Mouse (Mus musculus) liver, embryonic 14.5 days (tissue): ENCODE measurements at regions not wholly inside any gene's neighbourhood (a gene's known extent, or its start where the extent isn't known, plus 50 kb on each side); places are given as distances from the start of the nearest gene placed in this dataset.

Source experiments
- ATAC-seq: fragments of 200-750 bp; cut with Nextera tagmentation; 2 replicates; pipeline ENCODE4 v1.8.0; 2017; ENCODE audit warnings: moderate number of reproducible peaks, mild to moderate bottlenecking, moderate library complexity; ENCODE audit not compliant: insufficient read depth
- DNase-seq, 3 experiments: peaks; one replicate each; pipeline ENCODE4 v3.0.0-alpha.2; 2012 to 2013; ENCODE audit warnings: low read depth in 3 of 3, low spot score in 3 of 3
- H3K27ac ChIP-seq: fragments of 300-500 bp; sonication (generic); 2 replicates; pipeline ENCODE4 v1.5.1; 2014; ENCODE audit warnings: moderate library complexity, mild to moderate bottlenecking, control low read depth, inconsistent platforms
- H3K27me3 ChIP-seq: fragments of 300-500 bp; sonication (generic); 2 replicates; pipeline ENCODE4 v1.6.1; 2014; ENCODE audit warnings: mild to moderate bottlenecking, low read length, moderate library complexity; ENCODE audit not compliant: control insufficient read depth, insufficient read depth
- H3K36me3 ChIP-seq: fragments of 300-500 bp; sonication (generic); replicated peaks from 2 replicates; pipeline ENCODE4 v1.6.1; 2014; ENCODE audit warnings: low read depth; ENCODE audit not compliant: control insufficient read depth, insufficient read depth
- H3K4me1 ChIP-seq, 2 experiments: fragments of 200-500 bp in 1 of 2; fragments of 300-500 bp in 1 of 2; sonication (generic) in 1 of 2; replicated peaks; 2 replicates each; pipeline ENCODE4 v1.6.1; 2012 to 2014; ENCODE audit warnings: antibody characterized with exemption in 1 of 2, inconsistent platforms in 1 of 2, low read length in 1 of 2; ENCODE audit not compliant: control insufficient read depth in 2 of 2, insufficient read depth in 2 of 2
- H3K4me2 ChIP-seq: fragments of 300-500 bp; sonication (generic); 2 replicates; pipeline ENCODE4 v1.6.1; 2014; ENCODE audit warnings: low read depth, mild to moderate bottlenecking, control low read depth, moderate library complexity
- H3K4me3 ChIP-seq, 2 experiments: fragments of 200-500 bp in 1 of 2; fragments of 300-500 bp in 1 of 2; sonication (generic) in 1 of 2; 2 replicates each; pipeline ENCODE4 v1.5.1; 2012 to 2014; ENCODE audit warnings: low read depth in 2 of 2, low read length in 2 of 2, mild to moderate bottlenecking in 2 of 2, control low read depth in 1 of 2, inconsistent platforms in 1 of 2, moderate library complexity in 1 of 2; ENCODE audit not compliant: insufficient read depth in 1 of 2
- H3K9ac ChIP-seq: fragments of 300-500 bp; sonication (generic); replicated peaks from 2 replicates; pipeline ENCODE4 v1.6.1; 2014; ENCODE audit warnings: mild to moderate bottlenecking, control low read depth, moderate library complexity
- H3K9me3 ChIP-seq: fragments of 300-500 bp; sonication (generic); 2 replicates; pipeline ENCODE4 v1.6.1; 2016; ENCODE audit warnings: low read length, mixed read lengths; ENCODE audit not compliant: control insufficient read depth
- CTCF ChIP-seq: IDR thresholded peaks from 2 replicates; pipeline ENCODE4 v1.5.1; 2016; ENCODE audit warnings: antibody characterized with exemption, low read depth, control low read depth
- EP300 ChIP-seq: IDR thresholded peaks from 2 replicates; pipeline ENCODE4 v1.6.1; 2016; ENCODE audit warnings: antibody characterized with exemption, low read depth
- WGBS: fragments of 180-500 bp; shearing (Covaris S2); extraction: QIAGEN DNeasy Blood & Tissue Kit; methylation state at CpG from one replicate; pipeline ENCODE4 v1.1.7; 2014; ENCODE audit not compliant: insufficient replicate concordance; 5-methylcytosine and 5-hydroxymethylcytosine counted together

- no peak for TF ChIP-seq CTCF
- Histone ChIP-seq H3K9me3 (no peaks in the 10 kb centered on the region), H3K9ac (no peak overlapping the region), H3K27me3 (no peaks in the 10 kb centered on the region), H3K4me3 (no peak overlapping the region), H3K4me1 (no peaks in the 10 kb centered on the region), H3K4me2 (no peak overlapping the region), H3K36me3 (no peaks in the 10 kb centered on the region), H3K27ac (no peak overlapping the region)
- DNase-seq: peak in 1 of 3 experiments; percentile 1
- ATAC-seq: no peak
Measured at GRCm38 (mm10) chr1:81718233-81718632, 514.7 kb upstream of the Gm9747 start.

- no peak overlapping the region for H3K27ac ChIP-seq
- no peak for ATAC-seq
- 48% methylated on average over 2 of the region's 2 CpGs for WGBS
- TF ChIP-seq EP300 (no peak), CTCF (no peak)
- H3K4me1 ChIP-seq: no peaks in the 10 kb centered on the region
- no peaks in the 10 kb centered on the region for H3K27me3 ChIP-seq
- H3K4me3 ChIP-seq: no peak overlapping the region
- H3K9ac ChIP-seq: no peak overlapping the region
- H3K9me3 ChIP-seq: no peaks in the 10 kb centered on the region
- no peak for DNase-seq
- H3K36me3 ChIP-seq: no peaks in the 10 kb centered on the region
- H3K4me2 ChIP-seq: no peak overlapping the region
Measured at GRCm38 (mm10) chr1:81724859-81725258, 508.1 kb upstream of the Gm9747 start.

GRCm38 (mm10) chr1:81726268-81727132 is 506.4 kb upstream of the Gm9747 start:
- Histone ChIP-seq H3K4me1 (no peaks in the 10 kb centered on the region), H3K9ac (no peak overlapping the region), H3K27ac (no peak overlapping the region), H3K4me2 (no peak overlapping the region), H3K9me3 (no peaks in the 10 kb centered on the region), H3K4me3 (no peak overlapping the region), H3K36me3 (no peaks in the 10 kb centered on the region), H3K27me3 (no peaks in the 10 kb centered on the region)
- DNase-seq (no peak), ATAC-seq (no peak)
- TF ChIP-seq EP300 (no peak), CTCF (no peak)
- WGBS: 74% methylated on average over 2 of the region's 2 CpGs

- 64% methylated on average over 6 of the region's 6 CpGs for WGBS
- no peak overlapping the region for H3K9ac ChIP-seq
- TF ChIP-seq EP300 (no peak), CTCF (no peak)
- H3K4me2 ChIP-seq: no peak overlapping the region
- no peaks in the 10 kb centered on the region for H3K9me3 ChIP-seq
- H3K36me3 ChIP-seq: no peaks in the 10 kb centered on the region
- no peak for ATAC-seq
- H3K27me3 ChIP-seq: no peaks in the 10 kb centered on the region
- no peaks in the 10 kb centered on the region for H3K4me1 ChIP-seq
- no peak overlapping the region for H3K27ac ChIP-seq
- DNase-seq: no peak
- no peak overlapping the region for H3K4me3 ChIP-seq
Measured at GRCm38 (mm10) chr1:81737111-81737833, 495.6 kb upstream of the Gm9747 start.

- ATAC-seq (no peak), DNase-seq (no peak)
- H3K4me1 ChIP-seq: no peaks in the 10 kb centered on the region
- H3K27me3 ChIP-seq: no peaks in the 10 kb centered on the region
- no peak overlapping the region for H3K4me2 ChIP-seq
- WGBS: 34% methylated on average over 2 of the region's 2 CpGs
- H3K9me3 ChIP-seq: no peaks in the 10 kb centered on the region
- H3K4me3 ChIP-seq: no peak overlapping the region
- no peak overlapping the region for H3K27ac ChIP-seq
- TF ChIP-seq CTCF (no peak), EP300 (no peak)
- no peaks in the 10 kb centered on the region for H3K36me3 ChIP-seq
- no peak overlapping the region for H3K9ac ChIP-seq
Measured at GRCm38 (mm10) chr1:81738384-81738783, 494.5 kb upstream of the Gm9747 start.
